Mouse (Mus musculus): Measurements from ENCODE around the gene Hoxb5. TPM values are rescaled to one million over a fixed set of nuclear protein-coding genes. Genes with fewer than 3 reads are reported as not detected.
A peak's percentile ranks its signal among the peaks of the same experiment; 100 is the strongest.

The Hoxb5 gene
- polyA plus RNA-seq, 1 experiment from 2014 or later = 33.1 TPM

DNA sequence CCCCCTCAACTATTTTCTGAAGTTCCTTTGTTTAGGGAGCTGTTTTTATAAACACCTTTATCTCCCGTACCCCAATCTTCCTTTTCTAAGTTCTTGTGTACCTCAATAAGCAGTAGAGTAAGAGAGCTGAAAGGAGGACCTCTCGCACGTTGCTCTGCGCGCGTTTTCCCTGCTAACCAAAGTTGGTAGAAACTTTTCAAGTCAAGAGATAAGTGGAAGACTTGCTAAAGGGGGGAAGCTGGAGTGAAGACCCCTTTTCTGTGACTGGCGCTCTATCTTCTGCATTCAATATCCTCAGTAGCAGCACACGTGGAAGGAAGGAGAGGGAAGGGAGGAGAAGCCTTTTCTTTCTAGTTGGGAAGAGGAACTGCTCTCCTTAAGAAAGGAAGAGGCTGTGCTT lies 21.8 kb downstream of the Hoxb5 start:
- H3K9ac ChIP-seq (ENCODE audit: low read depth, low read length) = peak overlapping the region; percentile 95
- DNase-seq (ENCODE audit: low spot score) (peak; percentile 57), ATAC-seq (ENCODE audit: low FRiP score) (no peak)
- peak overlapping the region; percentile 98 for H3K27ac ChIP-seq (ENCODE audit: low read depth, low read length)
- peak overlapping the region; percentile 79 for H3K4me2 ChIP-seq (replicated peaks; ENCODE audit: low read depth, low read length)
- no peaks in the 10 kb centered on the region for H3K4me1 ChIP-seq (replicated peaks; ENCODE audit: control insufficient read depth, insufficient read depth, low read length)
- H3K27me3 ChIP-seq (ENCODE audit: control insufficient read depth, insufficient read depth, low read length) = peaks cover 77% of the 10 kb centered on the region
- 2% methylated on average over 8 of the region's 8 CpGs for WGBS
- H3K9me3 ChIP-seq (ENCODE audit: control insufficient read depth, low read length) = no peaks in the 10 kb centered on the region
- peak overlapping the region; percentile 56 for H3K4me3 ChIP-seq (ENCODE audit: low read depth, low read length)
- H3K36me3 ChIP-seq (ENCODE audit: control insufficient read depth, insufficient read depth, low read length) = no peaks in the 10 kb centered on the region

GRCm38 (mm10) chr11:96325747-96326212 lies 22.6 kb downstream of the Hoxb5 start:
- ATAC-seq (ENCODE audit: low FRiP score) (no peak), DNase-seq (ENCODE audit: low spot score) (peak; percentile 65)
- Histone ChIP-seq H3K27me3 (ENCODE audit: control insufficient read depth, insufficient read depth, low read length) (peaks cover 78% of the 10 kb centered on the region), H3K4me2 (replicated peaks; ENCODE audit: low read depth, low read length) (peak overlapping the region; percentile 79), H3K4me3 (ENCODE audit: low read depth, low read length) (peak overlapping the region; percentile 56), H3K36me3 (ENCODE audit: control insufficient read depth, insufficient read depth, low read length) (no peaks in the 10 kb centered on the region), H3K27ac (ENCODE audit: low read depth, low read length) (peak overlapping the region; percentile 98), H3K9ac (ENCODE audit: low read depth, low read length) (peak overlapping the region; percentile 95), H3K9me3 (ENCODE audit: control insufficient read depth, low read length) (no peaks in the 10 kb centered on the region), H3K4me1 (replicated peaks; ENCODE audit: control insufficient read depth, insufficient read depth, low read length) (no peaks in the 10 kb centered on the region; the same call in 1 of the 2 replicates)
- 1% methylated on average over 22 of the region's 22 CpGs for WGBS

GRCm38 (mm10) chr11:96326705-96327104 lies 23.6 kb downstream of the Hoxb5 start:
- peak overlapping the region; percentile 79 for H3K4me2 ChIP-seq (replicated peaks; ENCODE audit: low read depth, low read length)

DNA sequence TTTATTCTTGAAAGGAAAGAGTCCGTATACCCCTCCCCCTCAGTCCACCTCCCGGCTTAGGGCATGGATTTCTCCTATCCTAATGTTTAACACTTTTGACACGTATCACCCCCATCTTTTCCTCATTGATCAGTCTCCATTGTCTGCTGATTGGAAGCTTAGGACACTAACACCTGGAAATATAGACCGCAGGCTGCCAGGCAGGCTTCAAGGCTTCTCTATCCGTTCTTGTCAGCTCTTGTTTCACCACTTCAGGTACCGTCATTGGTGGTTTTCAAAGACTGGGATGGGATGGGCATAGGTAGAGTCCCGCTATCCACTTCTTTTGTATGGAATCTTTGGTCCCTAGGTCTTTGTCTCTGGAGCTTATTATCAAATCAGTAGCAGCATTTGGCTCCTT lies 24.0 kb downstream of the Hoxb5 start:
- H3K27ac ChIP-seq (ENCODE audit: low read depth, low read length) = peak overlapping the region; percentile 98
- peak overlapping the region; percentile 95 for H3K9ac ChIP-seq (ENCODE audit: low read depth, low read length)
- H3K4me1 ChIP-seq (replicated peaks; ENCODE audit: control insufficient read depth, insufficient read depth, low read length) = no peaks in the 10 kb centered on the region; the same call in 1 of the 2 replicates
- H3K9me3 ChIP-seq (ENCODE audit: control insufficient read depth, low read length) = no peaks in the 10 kb centered on the region
- peaks cover 80% of the 10 kb centered on the region for H3K27me3 ChIP-seq (ENCODE audit: control insufficient read depth, insufficient read depth, low read length)
- no peaks in the 10 kb centered on the region for H3K36me3 ChIP-seq (ENCODE audit: control insufficient read depth, insufficient read depth, low read length)
- peak; percentile 52 for DNase-seq (ENCODE audit: low spot score)
- peak overlapping the region; percentile 56 for H3K4me3 ChIP-seq (ENCODE audit: low read depth, low read length)
- ATAC-seq (ENCODE audit: low FRiP score) = no peak
- WGBS = 2% methylated on average over 7 of the region's 7 CpGs
- peak overlapping the region; percentile 79 for H3K4me2 ChIP-seq (replicated peaks; ENCODE audit: low read depth, low read length)

More at GRCm38 (mm10) chr11:96326705-96327104, 23.6 kb downstream of the Hoxb5 start:
- Histone ChIP-seq H3K9me3 (ENCODE audit: control insufficient read depth, low read length) (no peaks in the 10 kb centered on the region), H3K27me3 (ENCODE audit: control insufficient read depth, insufficient read depth, low read length) (peaks cover 79% of the 10 kb centered on the region), H3K4me1 (replicated peaks; ENCODE audit: control insufficient read depth, insufficient read depth, low read length) (no peaks in the 10 kb centered on the region; the same call in 1 of the 2 replicates), H3K27ac (ENCODE audit: low read depth, low read length) (peak overlapping the region; percentile 98), H3K36me3 (ENCODE audit: control insufficient read depth, insufficient read depth, low read length) (no peaks in the 10 kb centered on the region), H3K9ac (ENCODE audit: low read depth, low read length) (peak overlapping the region; percentile 95), H3K4me3 (ENCODE audit: low read depth, low read length) (peak overlapping the region; percentile 56)
- 1% methylated on average over 12 of the region's 12 CpGs for WGBS
- DNase-seq (ENCODE audit: low spot score) (peak; percentile 57), ATAC-seq (ENCODE audit: low FRiP score) (no peak)

DNA sequence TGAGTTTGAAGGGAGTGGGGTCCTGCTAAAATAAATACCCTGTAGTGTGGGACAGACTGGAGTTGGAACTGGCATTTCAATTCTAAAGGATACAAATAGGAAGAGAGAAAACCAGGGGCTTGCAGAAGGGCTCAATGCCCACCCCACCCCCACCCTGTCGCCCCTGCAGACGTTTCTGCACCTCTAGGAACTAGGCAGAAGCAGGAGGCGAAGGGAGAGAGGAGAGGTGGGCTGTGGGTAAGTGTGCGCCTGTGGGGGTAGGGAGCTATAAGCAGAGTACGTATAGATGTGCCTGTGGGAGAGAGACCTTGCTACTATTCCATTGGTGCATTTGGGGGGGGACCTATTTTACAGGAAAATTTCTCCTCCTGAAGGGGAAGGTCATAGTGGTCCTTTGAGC lies 24.6 kb downstream of the Hoxb5 start:
- 0% methylated on average over 5 of the region's 5 CpGs for WGBS
- H3K36me3 ChIP-seq (ENCODE audit: control insufficient read depth, insufficient read depth, low read length) = no peaks in the 10 kb centered on the region
- peak; percentile 53 for DNase-seq (ENCODE audit: low spot score)
- no peaks in the 10 kb centered on the region; the same call in 1 of the 2 replicates for H3K4me1 ChIP-seq (replicated peaks; ENCODE audit: control insufficient read depth, insufficient read depth, low read length)
- H3K9ac ChIP-seq (ENCODE audit: low read depth, low read length) = peak overlapping the region; percentile 95
- H3K27me3 ChIP-seq (ENCODE audit: control insufficient read depth, insufficient read depth, low read length) = peaks cover 82% of the 10 kb centered on the region
- peak overlapping the region; percentile 56 for H3K4me3 ChIP-seq (ENCODE audit: low read depth, low read length)
- peak overlapping the region; percentile 98 for H3K27ac ChIP-seq (ENCODE audit: low read depth, low read length)
- H3K4me2 ChIP-seq (replicated peaks; ENCODE audit: low read depth, low read length) = peak overlapping the region; percentile 79
- no peak for ATAC-seq (ENCODE audit: low FRiP score)
- no peaks in the 10 kb centered on the region for H3K9me3 ChIP-seq (ENCODE audit: control insufficient read depth, low read length)

- Histone ChIP-seq H3K27me3 (ENCODE audit: control insufficient read depth, insufficient read depth, low read length) (peaks cover 87% of the 10 kb centered on the region), H3K4me2 (replicated peaks; ENCODE audit: low read depth, low read length) (peak overlapping the region; percentile 79), H3K27ac (ENCODE audit: low read depth, low read length) (peak overlapping the region; percentile 98), H3K9me3 (ENCODE audit: control insufficient read depth, low read length) (no peaks in the 10 kb centered on the region), H3K9ac (ENCODE audit: low read depth, low read length) (peak overlapping the region; percentile 95), H3K4me1 (replicated peaks; ENCODE audit: control insufficient read depth, insufficient read depth, low read length) (no peaks in the 10 kb centered on the region; the same call in 1 of the 2 replicates), H3K4me3 (ENCODE audit: low read depth, low read length) (peak overlapping the region; percentile 56), H3K36me3 (ENCODE audit: control insufficient read depth, insufficient read depth, low read length) (no peaks in the 10 kb centered on the region)
- DNase-seq (ENCODE audit: low spot score) = no peak
- ATAC-seq (ENCODE audit: low FRiP score) = no peak
- 7% methylated on average over 8 of the region's 8 CpGs for WGBS
Observed at GRCm38 (mm10) chr11:96328605-96329004, 25.5 kb downstream of the Hoxb5 start.

DNA sequence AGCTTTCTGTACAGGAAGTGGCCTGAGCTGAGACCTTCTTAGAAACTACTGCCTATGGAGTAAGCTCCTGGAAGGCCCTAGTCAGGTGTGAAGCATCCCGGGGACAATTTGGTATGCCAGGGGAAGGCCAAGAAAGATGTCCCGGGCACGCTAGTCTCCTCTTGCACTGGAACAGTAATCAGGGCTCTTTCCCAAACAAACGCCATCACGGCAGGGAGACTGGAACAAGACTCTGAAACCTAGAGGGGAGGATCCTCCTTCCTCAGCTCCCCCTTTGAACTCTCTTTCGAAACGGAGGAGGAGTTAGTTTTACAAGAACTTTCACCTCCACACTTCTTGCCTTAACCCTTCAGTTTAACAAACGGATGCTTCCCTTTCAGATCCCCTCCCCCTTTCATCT lies 29.0 kb downstream of the Hoxb5 start:
- H3K4me1 ChIP-seq (replicated peaks; ENCODE audit: control insufficient read depth, insufficient read depth, low read length) = no peaks in the 10 kb centered on the region; the same call in 1 of the 2 replicates
- H3K27ac ChIP-seq (ENCODE audit: low read depth, low read length) = peak overlapping the region; percentile 98
- DNase-seq (ENCODE audit: low spot score) (peak; percentile 64), ATAC-seq (ENCODE audit: low FRiP score) (no peak)
- no peaks in the 10 kb centered on the region for H3K36me3 ChIP-seq (ENCODE audit: control insufficient read depth, insufficient read depth, low read length)
- H3K4me2 ChIP-seq (replicated peaks; ENCODE audit: low read depth, low read length) = peak overlapping the region; percentile 79
- 2% methylated on average over 8 of the region's 8 CpGs for WGBS
- peaks cover 89% of the 10 kb centered on the region for H3K27me3 ChIP-seq (ENCODE audit: control insufficient read depth, insufficient read depth, low read length)
- H3K9me3 ChIP-seq (ENCODE audit: control insufficient read depth, low read length) = no peaks in the 10 kb centered on the region
- peak overlapping the region; percentile 96 for H3K9ac ChIP-seq (ENCODE audit: low read depth, low read length)
- H3K4me3 ChIP-seq (ENCODE audit: low read depth, low read length) = peak overlapping the region; percentile 56

DNA sequence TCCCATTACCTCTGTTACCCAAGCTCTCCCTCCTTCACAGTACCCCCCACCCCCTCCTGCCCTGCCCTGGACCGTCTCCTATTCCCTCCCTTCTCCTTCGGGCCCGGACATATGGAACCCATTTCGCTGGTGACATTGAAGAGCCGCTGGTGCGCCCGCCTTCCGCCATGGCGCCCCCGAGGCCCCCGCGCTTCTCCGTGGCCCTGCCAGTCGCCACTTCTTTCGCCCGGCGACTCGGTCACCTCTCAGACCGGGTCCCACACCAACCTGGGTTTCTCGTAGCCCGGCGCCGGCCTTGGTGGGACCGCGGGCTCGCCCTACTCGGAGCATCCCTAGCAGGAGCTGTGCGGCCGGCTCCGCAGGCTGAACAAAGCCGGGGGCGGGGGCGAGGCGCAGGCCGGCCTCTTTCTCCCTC lies 29.5 kb downstream of the Hoxb5 start:
- Histone ChIP-seq H3K27me3 (ENCODE audit: control insufficient read depth, insufficient read depth, low read length) (peaks cover 87% of the 10 kb centered on the region), H3K9me3 (ENCODE audit: control insufficient read depth, low read length) (no peaks in the 10 kb centered on the region), H3K4me2 (replicated peaks; ENCODE audit: low read depth, low read length) (peak overlapping the region; percentile 79), H3K36me3 (ENCODE audit: control insufficient read depth, insufficient read depth, low read length) (no peaks in the 10 kb centered on the region), H3K27ac (ENCODE audit: low read depth, low read length) (peak overlapping the region; percentile 98), H3K4me1 (replicated peaks; ENCODE audit: control insufficient read depth, insufficient read depth, low read length) (no peaks in the 10 kb centered on the region; the same call in 1 of the 2 replicates), H3K9ac (ENCODE audit: low read depth, low read length) (peak overlapping the region; percentile 96), H3K4me3 (ENCODE audit: low read depth, low read length) (peak overlapping the region; percentile 56)
- ATAC-seq (ENCODE audit: low FRiP score) = no peak
- DNase-seq (ENCODE audit: low spot score) = peak; percentile 57
- WGBS = 2% methylated on average over 35 of the region's 35 CpGs

All from hindbrain, embryonic 11.5 days (tissue).